Mouse (Mus musculus) intestine, postnatal 0 days (tissue): ENCODE measurements around the gene Fancc. TPM values are rescaled to one million over a fixed set of nuclear protein-coding genes. Genes with fewer than 3 reads are reported as not detected.

Experiments
- ATAC-seq: fragments of 200-750 bp; cut with Nextera tagmentation; 2 replicates; pipeline ENCODE4 v1.8.0; 2017; ENCODE audit warnings: mild to moderate bottlenecking, moderate TSS enrichment, moderate library complexity
- H3K27ac ChIP-seq: fragments of 300-500 bp; sonication (generic); 2 replicates; pipeline ENCODE4 v1.5.1; 2014; ENCODE audit warnings: mild to moderate bottlenecking, low read depth, low read length, moderate library complexity
- H3K27me3 ChIP-seq: fragments of 300-500 bp; sonication (generic); replicated peaks from 2 replicates; pipeline ENCODE4 v1.6.1; 2014; ENCODE audit warnings: low read length, mixed read lengths; ENCODE audit not compliant: control insufficient read depth, insufficient read depth
- H3K36me3 ChIP-seq: fragments of 300-500 bp; sonication (generic); 2 replicates; pipeline ENCODE4 v1.6.1; 2014; ENCODE audit warnings: mild to moderate bottlenecking, moderate library complexity; ENCODE audit not compliant: control insufficient read depth, insufficient read depth
- H3K4me1 ChIP-seq: fragments of 300-500 bp; sonication (generic); replicated peaks from 2 replicates; pipeline ENCODE4 v1.6.1; 2014; ENCODE audit warnings: antibody characterized with exemption, low read length, mixed read lengths; ENCODE audit not compliant: control insufficient read depth, insufficient read depth
- H3K4me2 ChIP-seq: fragments of 300-500 bp; sonication (generic); replicated peaks from 2 replicates; pipeline ENCODE4 v1.6.1; 2014; ENCODE audit warnings: low read depth, mild to moderate bottlenecking, moderate library complexity
- H3K4me3 ChIP-seq: fragments of 300-500 bp; sonication (generic); 2 replicates; pipeline ENCODE4 v1.5.1; 2014; ENCODE audit warnings: low read depth, low read length
- H3K9ac ChIP-seq: fragments of 300-500 bp; sonication (generic); 2 replicates; pipeline ENCODE4 v1.6.1; 2014; ENCODE audit warnings: mild to moderate bottlenecking, low read depth, low read length
- H3K9me3 ChIP-seq: fragments of 300-500 bp; sonication (generic); 2 replicates; pipeline ENCODE4 v1.6.1; 2016; ENCODE audit warnings: mixed run types; ENCODE audit not compliant: control insufficient read depth
- CTCF ChIP-seq: sonication (generic); IDR thresholded peaks from 2 replicates; pipeline ENCODE4 v1.5.1; 2016; ENCODE audit warnings: low read depth, mild to moderate bottlenecking, control low read depth, antibody characterized with exemption, moderate library complexity
- WGBS: fragments of 180-500 bp; shearing (Covaris S2); extraction: QIAGEN DNeasy Blood & Tissue Kit; methylation state at CpG from one replicate; pipeline ENCODE4 v1.1.7; 2014; 5-methylcytosine and 5-hydroxymethylcytosine counted together
- polyA plus RNA-seq: library from polyadenylated mRNA; unstranded; fragments of >200 nt; fragmentation: Nextera tagmentation; extraction: Ambion mirVana; gene quantifications from 2 replicates; pipeline ENCODE4 v1.2.1, GENCODE M21; 2015

The Fancc gene
- polyA plus RNA-seq, 1 experiment from 2014 or later, result 5.1 TPM

DNA sequence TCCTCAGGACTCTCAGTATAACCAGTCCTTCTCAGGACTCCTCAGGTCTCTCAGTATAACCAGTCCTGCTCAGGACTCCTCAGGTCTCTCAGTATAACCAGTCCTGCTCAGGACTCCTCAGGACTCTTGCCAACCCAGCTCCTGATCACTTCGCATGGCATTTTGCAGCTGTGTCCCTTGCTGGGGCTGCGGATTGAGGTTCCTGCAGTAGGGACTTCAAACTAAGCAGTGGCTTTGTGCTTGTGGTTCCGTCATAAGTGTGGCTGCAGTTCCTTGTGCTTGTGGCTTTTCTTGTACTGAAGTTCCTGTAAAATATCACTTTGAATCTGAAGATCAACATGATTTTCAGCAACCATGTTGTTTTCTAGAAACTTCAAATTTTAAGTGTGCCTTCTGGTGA, 212.3 kb downstream of the Fancc start:
- no peak for TF ChIP-seq CTCF
- 96% methylated on average over 3 of the region's 3 CpGs for WGBS

DNA sequence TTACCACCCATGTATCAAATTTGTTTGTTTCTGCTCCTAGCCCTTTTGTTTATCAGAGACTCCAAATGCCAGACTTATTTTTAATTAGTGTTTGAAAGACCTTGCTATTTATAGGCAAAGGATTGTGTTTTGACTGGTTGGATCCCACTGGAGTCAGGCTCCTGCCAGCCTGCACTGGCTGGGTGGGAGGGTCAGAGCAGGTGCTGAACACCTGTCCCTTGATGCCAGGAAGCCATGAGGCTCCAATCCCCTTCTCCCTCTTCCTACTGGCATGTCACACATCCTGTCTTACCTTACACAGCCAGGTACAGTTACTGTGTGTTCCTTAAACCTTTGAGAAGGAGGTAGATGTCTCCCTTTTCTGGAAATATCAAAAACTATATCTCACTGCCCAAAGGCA, 213.8 kb downstream of the Fancc start:
- Histone ChIP-seq H3K9ac (no peak overlapping the region), H3K27me3 (no peaks in the 10 kb centered on the region), H3K27ac (no peak overlapping the region), H3K4me3 (no peak overlapping the region), H3K9me3 (no peaks in the 10 kb centered on the region), H3K4me1 (peaks cover 13% of the 10 kb centered on the region), H3K4me2 (no peak overlapping the region), H3K36me3 (peaks cover 45% of the 10 kb centered on the region)
- TF ChIP-seq CTCF, result no peak
- ATAC-seq, result no peak

More for the DNA sequence above, 212.3 kb downstream of the Fancc start:
- Histone ChIP-seq H3K4me2 (no peak overlapping the region), H3K27me3 (no peaks in the 10 kb centered on the region), H3K4me1 (peaks cover 3% of the 10 kb centered on the region; the same call in 1 of the 2 replicates), H3K9ac (no peak overlapping the region), H3K27ac (no peak overlapping the region), H3K36me3 (peaks cover 57% of the 10 kb centered on the region), H3K4me3 (no peak overlapping the region), H3K9me3 (no peaks in the 10 kb centered on the region)
- no peak for ATAC-seq

DNA sequence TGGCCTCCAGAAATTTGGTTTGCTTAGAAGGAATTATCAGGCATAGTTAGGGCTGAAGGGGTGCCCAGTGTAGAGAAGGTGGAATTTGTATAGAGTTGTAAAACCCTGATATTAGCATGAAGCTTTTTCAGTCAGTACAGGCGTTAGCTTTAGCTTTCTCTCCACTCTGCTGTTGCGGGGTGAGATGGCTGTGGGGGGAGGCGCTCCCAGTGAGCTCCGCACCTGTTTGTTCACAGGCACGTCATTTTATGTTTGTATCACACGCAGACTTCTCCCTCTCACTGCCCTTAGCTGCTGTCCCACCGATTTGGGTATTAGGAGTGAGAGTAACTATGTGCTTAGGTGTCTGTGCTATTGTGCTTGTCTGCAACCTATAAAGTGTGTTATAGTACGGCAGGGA, 215.9 kb downstream of the Fancc start:
- H3K27ac ChIP-seq, result no peak overlapping the region
- no peak for TF ChIP-seq CTCF
- peak overlapping the region; percentile 70; the same call in 1 of the 2 replicates for H3K4me2 ChIP-seq
- no peak overlapping the region for H3K4me3 ChIP-seq
- no peaks in the 10 kb centered on the region for H3K27me3 ChIP-seq
- WGBS, result 72% methylated on average over 8 of the region's 8 CpGs
- H3K9ac ChIP-seq, result no peak overlapping the region
- H3K4me1 ChIP-seq, result peaks cover 24% of the 10 kb centered on the region
- H3K36me3 ChIP-seq, result peaks cover 26% of the 10 kb centered on the region
- H3K9me3 ChIP-seq, result no peaks in the 10 kb centered on the region
- ATAC-seq, result no peak

DNA sequence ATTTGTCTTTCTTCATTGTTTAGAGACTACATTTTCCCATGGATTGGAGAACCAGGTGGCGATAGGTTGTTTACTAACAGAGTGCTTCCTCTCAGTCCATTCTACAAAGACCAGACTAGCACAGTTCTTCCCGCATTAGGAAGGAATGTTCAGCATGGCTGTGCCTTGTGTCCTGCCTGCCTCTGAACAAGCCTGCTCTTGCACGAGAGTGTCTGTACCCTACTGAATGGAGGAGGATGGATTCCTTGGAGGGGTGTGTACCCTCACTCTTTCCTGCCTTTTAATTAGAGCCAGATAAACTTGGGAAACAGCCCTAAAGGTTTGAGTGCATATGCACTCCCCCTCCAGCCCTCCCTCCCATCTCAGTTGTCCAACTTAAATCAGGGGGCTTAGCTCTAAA, 216.7 kb downstream of the Fancc start:
- Histone ChIP-seq H3K27me3 (no peaks in the 10 kb centered on the region), H3K36me3 (peaks cover 18% of the 10 kb centered on the region), H3K4me3 (no peak overlapping the region; the same call in 1 of the 2 replicates), H3K4me1 (peaks cover 24% of the 10 kb centered on the region), H3K27ac (no peak overlapping the region), H3K4me2 (peak overlapping the region; percentile 70), H3K9me3 (no peaks in the 10 kb centered on the region), H3K9ac (no peak overlapping the region)
- 23% methylated on average over 3 of the region's 3 CpGs for WGBS
- TF ChIP-seq CTCF, result no peak
- ATAC-seq, result no peak

DNA sequence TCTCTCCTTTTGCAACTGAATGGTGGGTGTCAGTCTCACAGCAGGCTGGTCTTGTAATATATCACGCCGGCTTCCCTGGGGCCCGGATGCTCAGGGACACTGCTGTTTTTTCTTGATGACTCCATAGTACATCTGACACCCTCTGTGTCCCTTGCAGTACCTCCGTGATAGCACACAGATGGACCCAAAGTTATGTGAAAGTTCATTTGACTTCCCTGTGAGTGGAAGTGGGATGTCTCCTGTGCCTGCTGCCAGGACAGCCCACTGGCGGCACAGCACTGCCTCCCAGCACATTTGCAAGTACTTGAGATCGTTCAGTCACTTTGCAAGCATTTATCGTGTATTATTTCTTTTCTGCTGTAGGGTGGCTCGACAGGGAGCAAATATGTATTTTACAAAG, 217.3 kb downstream of the Fancc start:
- H3K4me2 ChIP-seq, result peak overlapping the region; percentile 70
- whole genome bisulfite sequencing, result 42% methylated on average over 8 of the region's 8 CpGs
- H3K4me3 ChIP-seq, result peak overlapping the region; percentile 24
- no peak for ATAC-seq
- H3K9me3 ChIP-seq, result no peaks in the 10 kb centered on the region
- peak overlapping the region; percentile 71; the same call in 1 of the 2 replicates for H3K27ac ChIP-seq
- no peak overlapping the region for H3K9ac ChIP-seq
- H3K36me3 ChIP-seq, result peaks cover 14% of the 10 kb centered on the region; the same call in 1 of the 2 replicates
- peaks cover 24% of the 10 kb centered on the region for H3K4me1 ChIP-seq
- H3K27me3 ChIP-seq, result no peaks in the 10 kb centered on the region
- no peak for TF ChIP-seq CTCF

DNA sequence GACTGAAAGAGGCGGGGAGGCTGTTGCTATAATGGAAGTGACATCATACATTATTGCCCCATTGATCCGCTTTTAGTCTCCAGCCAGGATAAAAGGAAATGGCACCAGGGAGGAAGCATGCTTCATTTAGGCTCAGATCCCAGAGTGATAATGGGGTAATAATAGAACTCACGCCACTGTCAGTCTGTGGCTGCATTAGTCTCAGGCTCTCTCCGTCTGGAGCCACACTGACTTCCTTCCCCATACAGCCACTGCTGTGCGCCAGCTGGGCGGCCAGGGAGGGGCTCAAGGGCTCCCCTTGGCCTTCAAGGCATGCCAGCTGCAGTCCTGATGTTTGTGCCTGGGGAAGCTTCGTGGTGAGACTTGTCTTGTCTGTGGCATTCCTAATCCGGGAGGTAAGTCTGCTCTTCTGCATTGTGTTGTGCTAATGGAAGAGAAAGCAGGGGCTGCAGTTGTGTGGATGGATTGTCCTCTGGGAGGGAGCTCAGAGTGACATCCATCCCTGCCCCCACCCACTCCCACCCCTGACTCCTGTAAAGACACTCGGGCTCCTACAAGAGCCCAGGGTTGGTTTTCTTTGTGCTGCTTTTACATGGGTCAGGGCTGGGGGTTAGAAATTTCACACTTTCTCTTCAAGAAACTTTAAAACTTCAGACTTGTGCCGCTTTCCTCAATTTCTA, 218.1 kb downstream of the Fancc start:
- WGBS, result 13% methylated on average over 10 of the region's 10 CpGs
- peak; percentile 54 for ATAC-seq
- H3K4me2 ChIP-seq, result peak overlapping the region; percentile 70
- peak overlapping the region; percentile 24; the same call in 1 of the 2 replicates for H3K4me3 ChIP-seq
- no peaks in the 10 kb centered on the region for H3K27me3 ChIP-seq
- H3K9me3 ChIP-seq, result no peaks in the 10 kb centered on the region
- TF ChIP-seq CTCF, result no peak
- H3K27ac ChIP-seq, result peak overlapping the region; percentile 71
- H3K9ac ChIP-seq, result no peak overlapping the region
- peaks cover 24% of the 10 kb centered on the region for H3K4me1 ChIP-seq
- H3K36me3 ChIP-seq, result peaks cover 12% of the 10 kb centered on the region; the same call in 1 of the 2 replicates
